Mouse (Mus musculus) heart, postnatal 0 days (tissue): ENCODE data around the gene Sgpp2. TPM values are rescaled to one million over a fixed set of nuclear protein-coding genes. Genes with fewer than 3 reads are reported as not detected.

Source experiments
- ATAC-seq: fragments of 200-750 bp; cut with Nextera tagmentation; 2 replicates; pipeline ENCODE4 v1.8.0; 2017; ENCODE audit warnings: low read depth, moderate number of reproducible peaks, moderate library complexity; ENCODE audit not compliant: insufficient read depth
- DNase-seq: peaks from one replicate; pipeline ENCODE4 v3.0.0-alpha.2; 2016; ENCODE audit warnings: low spot score
- H3K27ac ChIP-seq: fragments of 300-500 bp; sonication (generic); 2 replicates; pipeline ENCODE4 v1.5.1; 2014; ENCODE audit warnings: low read depth, mild to moderate bottlenecking
- H3K27me3 ChIP-seq: fragments of 300-500 bp; sonication (generic); 2 replicates; pipeline ENCODE4 v1.6.1; 2014; ENCODE audit warnings: low read length, mixed read lengths; ENCODE audit not compliant: control insufficient read depth, insufficient read depth
- H3K36me3 ChIP-seq: fragments of 300-500 bp; sonication (generic); replicated peaks from 2 replicates; pipeline ENCODE4 v1.6.1; 2014; ENCODE audit warnings: low read length, mixed read lengths; ENCODE audit not compliant: control insufficient read depth, insufficient read depth
- H3K4me1 ChIP-seq: fragments of 300-500 bp; sonication (generic); 2 replicates; pipeline ENCODE4 v1.6.1; 2014; ENCODE audit warnings: antibody characterized with exemption; ENCODE audit not compliant: control insufficient read depth, insufficient read depth
- H3K4me2 ChIP-seq: fragments of 300-500 bp; sonication (generic); 2 replicates; pipeline ENCODE4 v1.6.1; 2014; ENCODE audit warnings: low read depth, mild to moderate bottlenecking, low read length, moderate library complexity
- H3K4me3 ChIP-seq: fragments of 300-500 bp; sonication (generic); 2 replicates; pipeline ENCODE4 v1.5.1; 2014; ENCODE audit warnings: low read depth, low read length
- H3K9ac ChIP-seq: fragments of 300-500 bp; sonication (generic); replicated peaks from 2 replicates; pipeline ENCODE4 v1.6.1; 2014; ENCODE audit warnings: low read depth, low read length, mixed read lengths
- H3K9me3 ChIP-seq: fragments of 300-500 bp; sonication (generic); replicated peaks from 2 replicates; pipeline ENCODE4 v1.6.1; 2016; ENCODE audit warnings: low read length; ENCODE audit not compliant: control insufficient read depth
- CTCF ChIP-seq: IDR thresholded peaks from 2 replicates; pipeline ENCODE4 v1.5.1; 2016; ENCODE audit warnings: antibody characterized with exemption, control low read depth, low read depth
- EP300 ChIP-seq: IDR thresholded peaks from 2 replicates; pipeline ENCODE4 v1.6.1; 2016; ENCODE audit warnings: antibody characterized with exemption, low read depth
- WGBS: fragments of 180-500 bp; shearing (Covaris S2); extraction: QIAGEN DNeasy Blood & Tissue Kit; methylation state at CpG from one replicate; pipeline ENCODE4 v1.1.7; 2014; 5-methylcytosine and 5-hydroxymethylcytosine counted together
- polyA plus RNA-seq: library from polyadenylated mRNA; unstranded; fragments of >200 nt; fragmentation: Nextera tagmentation; extraction: Ambion mirVana; gene quantifications from 2 replicates; pipeline ENCODE4 v1.2.1, GENCODE M21; 2015
- total RNA-seq: library from RNA; depleted of rRNA; stranded (reverse); fragments of >200 nt; gene quantifications from 2 replicates; pipeline ENCODE4 v1.2.3, GENCODE M21; 2014; ENCODE audit warnings: low replicate concordance; rRNA removed

Sgpp2 gene
- not detected in 2 replicates for total RNA-seq
- polyA plus RNA-seq: 0.07 TPM in 2 replicates

DNA sequence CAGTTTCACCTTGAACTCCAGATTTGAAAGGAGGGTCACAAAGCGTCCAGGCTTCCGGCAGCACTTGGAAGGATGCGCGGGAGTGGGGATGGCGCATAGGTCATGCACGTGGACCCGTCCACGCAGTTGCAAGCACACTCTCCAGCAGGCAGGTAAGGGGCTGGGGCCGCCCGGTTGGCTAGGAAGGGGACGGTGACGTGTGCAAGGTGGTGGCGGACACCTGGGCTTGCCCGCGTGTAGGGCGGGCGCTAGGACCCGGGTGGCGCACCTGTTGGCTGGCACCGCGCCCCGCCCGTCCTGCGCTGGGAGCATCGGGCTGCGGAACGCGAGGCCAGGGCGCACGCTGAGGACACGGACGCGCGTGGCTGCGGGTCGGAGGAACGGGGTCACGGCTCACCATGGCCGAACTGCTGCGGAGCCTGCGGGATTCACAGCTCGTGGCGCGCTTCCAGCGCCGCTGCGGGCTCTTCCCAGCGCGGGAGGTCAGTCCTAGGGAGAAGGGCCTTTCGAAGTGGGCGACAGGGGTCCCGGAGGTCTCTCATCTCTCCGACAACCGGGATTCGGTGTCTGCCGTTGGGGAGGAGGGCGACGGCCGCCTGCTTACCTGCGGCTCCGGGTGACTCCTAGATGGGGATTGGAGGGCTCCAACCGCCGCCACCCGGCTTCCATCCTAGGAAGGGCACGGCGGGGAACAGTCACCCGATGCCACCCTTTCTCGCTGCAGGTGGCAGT is at the start of gene Sgpp2:
Gene Sgpp2 (plus strand): TSS at position 325 of the 732 bp plus-strand sequence.
- no peak for DNase-seq

DNA sequence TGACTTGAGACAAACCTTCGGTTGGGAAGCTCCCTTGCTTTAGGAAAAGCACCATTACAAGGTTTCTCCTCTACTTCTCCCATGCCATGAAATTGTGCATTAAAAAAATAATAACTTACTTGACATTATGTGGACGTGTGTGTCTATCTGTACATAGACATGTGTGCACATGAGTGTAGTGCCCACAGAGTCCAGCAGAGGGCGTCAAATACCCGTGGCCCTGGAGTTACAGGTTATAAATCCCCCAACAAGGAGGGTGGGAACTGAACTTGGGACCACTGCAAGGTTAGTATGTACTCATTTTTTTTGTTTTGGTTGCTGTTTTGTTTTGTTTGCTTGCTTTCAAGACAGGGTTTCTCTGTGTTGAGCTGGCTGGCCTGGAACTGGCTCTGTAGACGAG is 42.6 kb upstream of the Sgpp2 start:
- H3K27me3 ChIP-seq: no peaks in the 10 kb centered on the region
- no peaks in the 10 kb centered on the region for H3K4me1 ChIP-seq
- DNase-seq: no peak
- WGBS: 58% methylated on average over 5 of the region's 5 CpGs
- no peaks in the 10 kb centered on the region for H3K36me3 ChIP-seq
- no peak overlapping the region for H3K4me2 ChIP-seq
- no peak overlapping the region for H3K4me3 ChIP-seq
- ATAC-seq: no peak
- H3K9ac ChIP-seq: no peak overlapping the region
- no peaks in the 10 kb centered on the region; the same call in 1 of the 2 replicates for H3K9me3 ChIP-seq
- TF ChIP-seq CTCF (no peak), EP300 (no peak)
- no peak overlapping the region for H3K27ac ChIP-seq

More for the DNA sequence above, at the start of gene Sgpp2:
- TF ChIP-seq EP300 (no peak), CTCF (no peak)
- Histone ChIP-seq H3K4me1 (peaks cover 13% of the 10 kb centered on the region), H3K4me2 (peak within 1 kb of the TSS; percentile 78), H3K36me3 (no peaks in the 10 kb centered on the region), H3K9me3 (no peaks in the 10 kb centered on the region), H3K4me3 (peak within 1 kb of the TSS; percentile 47), H3K9ac (no peak within 1 kb of the TSS), H3K27ac (no peak within 1 kb of the TSS), H3K27me3 (peaks cover 42% of the 10 kb centered on the region)
- ATAC-seq: peak; percentile 55
- WGBS: under 1% methylated on average over 68 of the region's 68 CpGs

DNA sequence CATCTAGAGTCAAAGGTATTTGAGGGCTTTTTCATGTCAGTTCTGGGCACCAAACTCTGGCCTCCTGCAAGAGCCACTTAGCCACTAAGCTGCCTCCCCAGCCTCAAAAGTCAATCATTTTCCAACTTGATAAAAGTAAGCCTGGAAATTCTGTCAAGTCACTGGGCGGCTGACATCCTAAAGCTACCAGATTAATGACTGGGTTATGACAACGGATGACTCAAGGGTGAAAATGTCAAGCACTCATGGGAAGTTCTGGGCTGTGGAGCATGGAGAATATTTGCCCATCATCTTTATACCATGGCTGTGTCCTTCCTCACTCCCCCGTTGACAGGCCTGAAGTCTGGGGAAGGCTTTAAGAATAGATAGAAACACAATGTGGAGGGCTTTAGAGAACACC is 37.2 kb upstream of the Sgpp2 start:
- DNase-seq: no peak
- WGBS: 61% methylated on average over 3 of the region's 3 CpGs

DNA sequence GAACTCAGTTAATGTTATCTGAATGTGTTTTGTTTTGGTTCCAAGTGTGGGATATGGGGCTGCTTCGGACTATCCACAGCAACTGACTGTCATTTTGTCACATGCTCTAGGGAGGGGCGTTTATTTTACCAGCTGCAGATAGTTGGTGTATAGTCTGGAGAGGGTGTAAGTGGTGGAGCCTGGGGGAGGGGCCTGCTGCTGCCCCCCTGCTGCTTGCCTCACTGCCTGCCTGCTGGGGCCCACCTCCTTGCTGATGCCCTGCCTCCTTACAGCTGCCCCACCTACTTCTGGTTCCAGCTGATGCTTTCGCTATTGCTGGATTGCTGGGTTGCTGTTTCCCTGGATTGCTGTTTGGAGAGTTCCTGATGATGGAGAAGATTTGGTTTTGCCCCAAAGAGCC is 31.0 kb upstream of the Sgpp2 start:
- no peak for ATAC-seq
- Histone ChIP-seq H3K27ac (no peak overlapping the region), H3K9me3 (no peaks in the 10 kb centered on the region), H3K9ac (no peak overlapping the region), H3K4me1 (no peaks in the 10 kb centered on the region), H3K27me3 (no peaks in the 10 kb centered on the region), H3K4me3 (no peak overlapping the region), H3K36me3 (no peaks in the 10 kb centered on the region), H3K4me2 (0 out of 2 replicates have a peak overlapping the region, but pooled peaks have one; percentile 10)
- 14% methylated on average over 3 of the region's 3 CpGs for WGBS
- DNase-seq: no peak
- TF ChIP-seq CTCF: no peak
- no peak for TF ChIP-seq EP300

More for the DNA sequence above, 37.2 kb upstream of the Sgpp2 start:
- H3K27me3 ChIP-seq: no peaks in the 10 kb centered on the region
- H3K4me2 ChIP-seq: no peak overlapping the region
- H3K9ac ChIP-seq: no peak overlapping the region
- ATAC-seq: no peak
- no peak overlapping the region for H3K4me3 ChIP-seq
- H3K9me3 ChIP-seq: no peaks in the 10 kb centered on the region
- H3K36me3 ChIP-seq: no peaks in the 10 kb centered on the region
- H3K4me1 ChIP-seq: no peaks in the 10 kb centered on the region
- H3K27ac ChIP-seq: no peak overlapping the region
- no peak for TF ChIP-seq CTCF
- TF ChIP-seq EP300: no peak

DNA sequence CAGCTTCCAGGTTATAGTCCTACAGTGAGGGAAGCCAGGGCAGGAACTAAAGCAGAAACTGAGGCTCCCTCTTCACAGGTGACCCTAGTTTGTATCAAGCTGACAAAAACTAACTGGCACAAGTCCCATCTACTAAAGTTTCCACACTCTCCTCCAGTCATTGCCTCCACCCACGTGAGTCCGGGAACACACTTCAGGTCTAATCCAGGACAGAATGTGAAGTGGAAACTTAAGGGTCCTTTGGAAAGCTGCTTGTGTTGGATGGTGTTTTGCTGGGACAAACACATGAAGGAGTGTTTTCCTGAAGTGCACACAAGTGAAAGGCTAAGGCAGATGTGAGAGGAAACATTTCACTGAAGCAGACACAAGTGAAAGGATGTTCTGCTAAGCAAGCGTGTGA is 17.7 kb upstream of the Sgpp2 start:
- Histone ChIP-seq H3K27ac (no peak overlapping the region), H3K9ac (no peak overlapping the region), H3K36me3 (no peaks in the 10 kb centered on the region), H3K27me3 (no peaks in the 10 kb centered on the region), H3K4me3 (no peak overlapping the region), H3K9me3 (no peaks in the 10 kb centered on the region), H3K4me1 (no peaks in the 10 kb centered on the region), H3K4me2 (no peak overlapping the region)
- no peak for ATAC-seq
- 65% methylated on average over 3 of the region's 3 CpGs for WGBS
- TF ChIP-seq CTCF: no peak
- no peak for TF ChIP-seq EP300
- DNase-seq: no peak
